Mouse (Mus musculus): ENCODE measurements around the gene Kdelr3.

Kdelr3 gene

DNA sequence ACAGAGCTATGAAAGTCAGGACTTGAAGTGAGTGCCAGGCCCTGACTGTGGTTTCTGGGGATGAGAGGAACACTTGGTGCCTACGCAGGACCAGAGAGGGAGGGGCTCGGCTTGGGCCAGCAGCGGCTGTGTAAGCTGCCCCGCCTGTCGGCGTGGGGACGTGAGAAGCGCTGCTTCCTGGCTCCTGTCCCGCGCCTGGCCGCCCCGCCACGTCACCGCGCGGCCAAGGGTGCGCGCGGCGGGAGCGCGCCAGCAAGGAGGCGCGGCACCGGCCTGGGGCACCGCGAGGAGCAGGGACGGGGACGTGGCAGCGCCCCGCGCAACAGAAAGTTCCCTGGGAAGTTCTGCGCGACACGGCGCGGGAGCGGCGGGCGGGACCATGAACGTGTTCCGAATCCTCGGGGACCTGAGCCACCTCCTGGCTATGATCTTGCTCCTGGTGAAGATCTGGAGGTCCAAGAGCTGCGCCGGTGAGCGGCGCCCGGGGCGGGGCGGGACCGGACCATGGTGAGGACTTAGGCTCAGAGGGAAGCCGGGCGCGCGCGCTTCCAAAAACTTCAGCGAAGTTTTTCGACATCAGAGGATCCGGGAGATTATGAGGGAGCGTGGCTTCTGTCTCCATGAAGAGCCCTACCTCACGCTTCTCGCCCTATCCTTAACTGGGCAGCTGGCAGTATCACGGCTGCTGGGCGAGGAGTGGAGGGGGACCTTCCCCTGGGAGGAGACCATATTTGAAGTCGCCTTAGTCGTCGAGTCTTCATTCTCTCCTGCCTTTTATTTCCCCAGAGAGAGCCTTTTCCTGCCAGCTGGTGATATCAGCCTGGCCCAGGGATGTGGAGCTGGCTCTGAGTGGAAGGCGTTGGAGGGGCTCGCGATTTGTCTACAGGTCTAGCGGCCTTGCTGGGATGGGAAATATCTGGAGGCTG is at the start of gene Kdelr3:
TSS of gene Kdelr3 (plus strand) at position 241 of the 926 bp plus-strand sequence.
- peak; percentile 85 for DNase-seq (ENCODE audit: low spot score)

DNA sequence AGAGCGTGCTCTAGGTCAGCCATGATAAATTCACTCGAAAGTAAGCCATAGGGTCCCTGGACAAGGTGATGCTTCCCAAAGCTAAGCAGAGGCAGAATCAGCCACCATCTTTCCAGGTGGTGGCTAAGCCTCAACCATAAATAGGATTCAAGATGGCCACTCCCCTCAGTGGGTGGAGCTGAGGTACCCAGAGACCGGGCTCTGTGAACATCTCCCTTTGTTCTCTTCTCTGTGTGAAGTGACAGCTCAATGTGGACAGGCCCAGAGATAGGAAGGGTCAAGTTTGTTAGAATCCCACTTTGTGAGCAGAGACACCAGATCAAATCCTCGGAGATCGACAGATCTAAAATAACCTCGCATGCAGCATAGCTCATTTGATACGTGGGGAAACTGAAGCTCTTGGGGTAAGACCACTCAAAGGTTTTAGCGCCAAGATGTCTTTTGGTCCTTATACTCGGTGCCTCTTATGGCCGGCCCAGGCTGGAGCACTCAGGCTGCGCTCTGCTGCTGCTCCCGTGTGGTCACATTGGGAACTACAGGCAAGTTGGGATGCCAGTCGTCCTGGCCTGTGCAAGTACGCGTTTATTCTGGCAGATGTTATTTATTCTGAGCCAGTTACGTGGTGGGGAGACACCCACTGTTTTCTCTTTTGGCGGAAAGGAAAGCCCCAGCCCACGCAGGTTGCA is 49.5 kb upstream of the Kdelr3 start:
- DNase-seq (ENCODE audit: low spot score): peak; percentile 87

DNA sequence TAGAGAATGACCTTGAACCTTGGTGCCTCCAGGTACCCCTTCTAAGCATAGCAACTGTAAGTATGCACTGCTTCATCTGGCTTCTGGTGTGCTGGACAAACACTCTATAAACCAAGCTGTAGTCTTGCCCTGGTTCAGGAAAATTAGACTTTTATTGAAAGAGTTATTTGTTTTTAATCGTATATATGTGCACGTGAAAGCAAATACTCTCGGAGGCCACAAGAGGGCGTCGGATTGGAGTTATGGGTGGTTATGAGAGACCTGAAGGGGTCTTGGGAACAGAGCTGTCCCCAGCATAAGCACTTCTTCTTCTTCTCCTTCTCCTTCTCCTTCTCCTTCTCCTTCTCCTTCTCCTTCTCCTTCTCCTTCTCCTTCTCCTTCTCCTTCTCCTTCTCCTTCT is 46.6 kb upstream of the Kdelr3 start:
- no peak for DNase-seq (ENCODE audit: low spot score)

DNA sequence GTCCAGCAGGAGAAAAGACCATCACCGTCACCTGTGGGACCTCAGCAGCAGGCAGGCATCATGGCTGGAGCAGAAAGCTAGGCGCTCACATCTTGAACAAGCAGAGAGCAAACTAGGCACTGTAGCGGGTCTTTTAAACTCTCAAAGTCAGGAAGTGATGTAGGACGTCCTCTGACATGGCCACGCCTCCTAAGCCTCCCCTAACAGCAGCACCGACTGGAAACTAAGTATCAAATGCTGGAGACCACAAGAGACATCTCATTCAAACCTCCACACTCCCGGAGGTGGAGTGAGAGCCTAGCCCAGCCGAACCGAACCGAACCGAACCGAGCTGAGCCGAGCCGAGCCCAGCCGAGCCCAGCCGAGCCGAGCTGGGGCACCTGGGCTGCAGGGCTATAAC is 45.6 kb upstream of the Kdelr3 start:
- DNase-seq (ENCODE audit: low spot score): no peak

DNA sequence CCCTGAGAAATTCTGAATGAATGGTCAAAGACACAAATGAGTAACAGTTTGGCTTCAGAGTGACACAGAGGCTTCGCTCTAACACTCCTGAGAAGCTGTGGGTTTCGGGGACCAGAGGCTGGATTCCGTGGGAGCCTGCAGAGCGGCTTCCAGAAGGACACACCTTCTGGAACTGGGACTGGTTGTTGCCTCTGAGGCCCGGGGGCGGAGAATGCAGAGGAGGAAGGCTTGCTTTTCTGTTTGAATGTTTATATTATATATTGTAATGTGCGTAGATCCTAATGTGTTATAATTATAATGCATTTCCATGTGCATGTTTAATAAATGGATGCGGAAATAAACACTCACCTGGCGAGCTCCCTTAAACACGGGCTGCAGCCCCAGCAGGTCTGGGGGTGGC is 45.1 kb upstream of the Kdelr3 start:
- DNase-seq (ENCODE audit: low spot score): no peak

DNA sequence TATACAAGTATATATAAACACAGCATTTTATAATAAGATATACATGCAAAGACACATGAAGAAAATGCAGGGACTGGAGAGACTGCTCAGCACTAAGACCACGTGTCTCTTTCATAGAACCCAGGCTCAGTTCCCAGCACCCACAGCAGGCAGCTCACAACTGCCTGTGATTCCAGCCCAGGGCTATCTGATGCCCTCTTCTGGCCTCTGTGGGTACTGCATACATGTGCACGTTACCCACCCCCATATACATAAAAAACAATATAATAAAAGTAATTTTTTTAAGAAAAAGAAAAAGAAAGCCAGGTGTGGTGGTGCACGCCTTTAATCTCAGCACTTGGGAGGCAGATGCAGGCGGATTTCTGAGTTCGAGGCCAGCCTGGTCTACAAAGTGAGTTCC is 43.2 kb upstream of the Kdelr3 start:
- no peak for DNase-seq (ENCODE audit: low spot score)

DNA sequence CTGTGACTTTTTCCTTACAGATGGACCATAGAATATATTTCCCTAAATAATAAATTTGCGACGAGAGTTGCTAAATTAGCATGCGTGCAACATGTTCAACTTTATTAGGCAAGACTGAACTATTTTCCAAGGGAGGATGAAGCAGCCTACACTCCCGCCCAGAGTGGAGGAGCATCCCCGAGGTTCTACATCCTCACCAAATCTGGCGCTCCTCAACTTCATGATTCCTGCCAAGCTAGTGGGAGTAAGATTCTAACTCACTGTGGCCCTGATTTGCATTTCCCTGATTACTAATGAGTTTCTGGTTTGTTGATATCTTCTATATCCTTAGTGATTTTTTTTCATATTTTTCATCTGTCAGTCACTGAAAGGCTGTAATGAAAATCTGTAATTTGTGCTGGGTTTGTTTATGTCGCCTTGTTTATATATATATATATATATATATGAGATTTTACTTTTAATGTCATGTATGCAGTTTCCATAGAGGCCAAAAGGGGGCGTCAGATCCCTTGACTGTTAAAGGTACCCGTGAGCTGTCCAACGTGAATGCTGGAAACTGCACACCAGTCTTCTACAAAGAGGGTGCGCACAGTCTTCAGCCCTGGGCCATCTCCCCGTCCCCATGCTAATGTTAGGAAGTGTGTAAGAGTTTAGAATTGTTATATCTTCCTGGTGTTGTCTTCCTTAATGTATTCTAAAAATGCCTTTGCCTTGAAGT is 42.4 kb upstream of the Kdelr3 start:
- no peak for DNase-seq (ENCODE audit: low spot score)

DNA sequence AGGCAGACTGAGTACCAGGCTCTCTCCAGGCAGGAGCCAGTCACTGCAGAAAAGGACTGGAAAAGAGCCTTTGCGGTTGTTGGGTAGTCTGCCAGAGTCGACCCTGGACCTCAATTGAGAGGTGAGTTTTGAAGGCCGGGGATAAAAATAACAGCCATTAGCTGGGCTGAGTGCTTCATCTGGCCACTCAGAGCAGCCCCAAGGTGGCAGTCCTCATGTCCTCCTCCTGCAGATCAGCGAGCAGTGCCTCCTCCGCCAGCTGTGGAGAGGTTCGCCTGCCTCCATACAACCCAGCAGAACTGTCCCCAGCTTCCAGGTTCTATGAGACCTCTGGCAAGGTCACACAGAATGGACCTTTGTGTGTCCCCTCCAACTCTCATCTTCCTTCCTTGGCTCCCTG is 39.0 kb upstream of the Kdelr3 start:
- no peak for DNase-seq (ENCODE audit: low spot score)

DNA sequence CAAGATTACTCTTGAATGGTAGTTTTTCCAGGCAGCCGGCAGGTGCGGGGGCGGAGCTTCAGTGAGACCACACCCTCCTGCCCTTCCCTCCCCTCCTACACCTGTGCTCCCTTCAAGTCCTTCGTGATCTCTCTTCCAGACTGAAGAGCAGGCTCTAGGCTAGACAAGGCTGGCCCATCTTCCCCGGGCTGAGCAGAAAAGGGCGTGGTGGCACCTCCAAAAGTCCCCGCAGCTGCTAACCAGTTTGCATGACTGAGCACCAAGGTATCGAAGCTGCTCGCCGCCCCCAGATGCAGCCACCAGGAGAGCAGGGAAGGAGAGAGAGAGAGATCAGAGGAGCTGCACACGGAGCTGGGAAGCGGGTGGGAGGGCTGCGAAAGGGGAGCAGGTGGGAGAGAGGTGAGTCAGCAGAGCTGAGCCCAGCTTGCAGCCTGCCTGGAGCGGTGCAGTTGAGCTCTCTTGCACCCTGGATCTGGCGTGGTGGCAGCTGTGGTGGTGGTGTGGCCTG is 35.0 kb upstream of the Kdelr3 start:
- no peak for DNase-seq (ENCODE audit: low spot score)

DNA sequence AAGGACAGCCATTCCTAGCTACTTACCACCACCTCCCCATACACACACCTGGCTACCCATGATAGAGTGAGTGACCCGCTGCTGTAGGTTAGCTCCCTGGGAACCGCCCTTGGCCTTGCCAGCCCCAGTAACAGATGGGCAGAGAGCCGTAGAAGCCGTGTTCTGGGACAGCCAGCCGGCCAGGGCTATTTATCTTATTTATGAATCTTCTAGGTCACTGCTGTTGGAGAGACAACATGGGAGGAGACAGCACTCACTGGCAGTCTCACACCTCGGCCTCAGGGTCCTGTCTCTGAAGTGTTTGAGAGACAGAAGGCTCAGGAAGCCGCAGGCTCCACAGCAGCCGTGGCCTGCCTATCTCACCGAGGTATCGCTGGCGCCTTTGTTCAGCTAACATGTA is 26.7 kb upstream of the Kdelr3 start:
- DNase-seq (ENCODE audit: low spot score): no peak

DNA sequence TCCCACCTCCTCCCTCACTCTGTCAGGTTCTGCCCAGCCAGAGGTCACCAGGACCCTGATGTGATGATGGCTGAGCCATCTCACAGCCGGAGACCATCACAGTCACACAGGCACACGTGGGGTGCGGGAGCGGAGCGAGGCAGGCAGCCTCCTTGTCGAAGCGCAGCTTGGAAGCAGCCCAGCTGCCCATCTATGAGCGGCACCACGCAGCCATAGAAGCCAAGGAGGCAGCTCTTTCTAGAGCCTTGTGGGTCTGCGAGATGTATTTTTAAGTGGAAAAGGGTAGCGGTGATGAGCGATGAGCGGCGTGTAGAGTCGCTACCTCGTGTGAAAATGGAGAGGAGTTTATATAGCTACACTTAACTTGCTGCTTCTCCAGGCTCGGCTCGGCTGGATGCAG is 22.7 kb upstream of the Kdelr3 start:
- no peak for DNase-seq (ENCODE audit: low spot score)

DNA sequence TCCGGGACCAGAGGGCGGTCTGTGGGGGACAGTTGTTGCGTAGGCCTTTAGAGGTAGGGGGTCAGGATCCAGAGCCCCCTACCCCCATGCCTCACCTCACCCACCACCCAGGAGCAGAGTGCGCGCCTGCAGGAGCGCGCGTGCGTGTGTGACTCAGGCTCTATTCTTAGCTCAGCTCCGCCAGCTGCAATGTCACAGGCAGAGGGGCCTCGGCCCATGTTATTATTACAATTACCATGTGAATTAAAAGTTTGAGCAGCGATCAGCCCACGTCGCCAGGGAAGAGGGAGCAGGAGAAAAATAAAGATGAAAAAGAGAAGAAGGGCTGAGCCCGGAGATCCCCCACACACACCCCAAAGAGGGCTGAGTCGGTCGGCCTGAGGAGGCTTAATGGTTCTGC is 16.1 kb upstream of the Kdelr3 start:
- DNase-seq (ENCODE audit: low spot score): no peak

DNA sequence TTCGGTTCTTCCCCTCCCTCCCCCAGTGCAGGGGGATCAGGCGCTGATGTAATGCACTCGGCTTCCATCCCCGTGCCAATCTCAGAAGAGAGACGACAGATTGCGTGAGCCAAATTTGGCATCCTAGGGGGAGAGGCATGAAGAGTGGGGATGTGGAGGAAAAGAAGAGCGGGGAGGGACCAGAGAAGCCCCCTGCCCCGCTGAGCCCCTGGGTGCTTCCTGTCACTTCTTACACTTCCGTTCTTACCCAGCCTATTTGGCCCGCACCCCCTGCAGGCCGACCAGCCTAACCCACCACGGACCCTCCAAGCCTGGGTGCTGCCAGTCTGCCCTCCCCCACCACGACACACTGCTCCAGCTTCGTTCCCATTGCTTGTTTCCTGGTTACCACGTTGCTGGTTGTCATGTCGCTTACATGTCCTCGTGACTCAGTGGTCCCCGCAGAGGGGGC is 13.3 kb upstream of the Kdelr3 start:
- no peak for DNase-seq (ENCODE audit: low spot score)

DNA sequence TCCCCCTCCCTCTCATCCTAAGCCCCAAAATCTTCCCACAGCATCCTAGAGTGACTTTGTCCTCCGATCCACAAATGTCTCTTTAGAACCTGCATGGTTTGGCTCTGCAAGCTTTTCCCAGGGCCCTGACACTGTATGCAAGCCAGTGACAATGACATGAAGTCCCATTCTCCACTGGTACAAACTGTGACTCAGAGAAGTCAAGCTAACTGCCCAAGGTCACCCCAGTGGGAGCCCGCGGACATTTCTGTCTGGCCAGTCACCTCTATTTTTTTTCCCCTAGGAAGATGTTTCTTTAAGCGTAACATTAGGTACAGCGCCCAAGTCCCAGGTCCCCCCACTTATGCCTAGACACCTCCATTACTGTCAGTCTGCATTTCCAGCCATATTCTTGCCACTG is 12.8 kb upstream of the Kdelr3 start:
- DNase-seq (ENCODE audit: low spot score): no peak

DNA sequence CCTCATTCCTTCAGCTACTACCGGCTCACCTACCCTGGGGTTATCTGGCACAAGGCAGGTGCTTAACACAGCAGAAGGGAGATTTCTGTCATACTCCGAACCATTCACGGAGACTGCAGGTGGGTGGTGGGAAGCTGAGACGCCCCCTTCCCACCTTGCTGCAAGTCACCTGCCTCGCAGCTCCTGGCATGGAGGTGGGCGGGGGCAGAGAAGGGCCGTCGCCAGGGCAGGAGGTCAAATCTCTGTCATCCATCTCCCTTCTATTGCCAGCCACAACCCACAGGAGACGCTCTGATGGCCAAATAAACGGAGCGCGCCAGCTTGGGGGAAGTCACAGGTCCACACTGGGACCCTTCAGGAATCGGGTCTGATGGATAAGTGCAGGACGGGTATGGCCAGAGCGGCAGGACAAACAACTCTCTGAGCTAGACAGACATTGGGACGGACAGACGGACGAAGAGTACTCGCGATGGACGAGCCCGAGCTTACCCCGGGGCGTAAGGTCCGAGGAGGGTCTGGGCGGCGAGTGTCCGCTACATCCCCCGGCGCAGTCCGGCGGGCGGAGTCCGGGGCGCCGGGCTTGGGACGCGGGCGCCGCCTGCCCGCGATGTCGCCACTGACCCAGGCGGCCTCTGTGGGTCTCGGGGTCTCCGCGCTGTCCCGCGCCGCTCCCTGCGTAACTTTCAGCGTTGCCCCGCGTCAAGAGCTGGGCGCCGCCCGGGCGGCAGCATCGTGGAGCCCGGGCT is 11.3 kb upstream of the Kdelr3 start, which contains the start of gene Kcnj4:
TSS of gene Kcnj4 (minus strand) at position 535 of the 746 bp plus-strand sequence.
- no peak for DNase-seq (ENCODE audit: low spot score)

DNA sequence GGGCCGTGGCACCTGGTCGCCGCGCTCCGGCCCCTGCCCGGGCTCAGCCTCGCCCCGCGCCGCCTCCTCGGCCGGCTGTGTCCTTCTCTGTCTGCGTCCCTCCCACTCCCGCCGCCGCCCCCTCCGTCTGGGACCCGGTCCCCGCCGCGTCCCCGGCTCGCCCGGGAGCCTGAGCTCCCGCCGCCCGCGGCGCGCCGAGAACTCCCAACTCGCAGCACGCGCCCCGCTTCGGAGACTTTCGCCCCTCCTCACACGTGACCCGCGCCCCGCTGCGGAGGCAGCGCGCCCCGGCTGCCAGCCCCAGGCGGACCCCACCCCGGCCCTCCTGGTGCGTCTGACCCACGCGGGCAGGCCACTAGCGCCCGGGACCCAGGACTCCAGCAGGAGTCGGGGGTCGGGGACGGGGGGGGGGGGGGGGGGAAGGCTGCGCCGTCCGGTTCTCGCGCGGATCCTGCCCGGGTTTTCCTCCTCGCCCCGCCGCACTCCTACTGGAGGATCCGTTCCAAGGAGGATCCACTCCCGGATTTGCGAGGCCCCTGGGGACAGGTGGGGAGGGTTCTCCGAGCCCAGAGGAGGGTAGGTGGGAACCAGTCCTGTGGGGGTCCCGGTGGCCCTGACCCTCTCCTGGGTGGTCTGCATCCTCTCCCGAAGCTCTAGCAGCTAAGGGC is 10.5 kb upstream of the Kdelr3 start:
- DNase-seq (ENCODE audit: low spot score): peak; percentile 67

DNA sequence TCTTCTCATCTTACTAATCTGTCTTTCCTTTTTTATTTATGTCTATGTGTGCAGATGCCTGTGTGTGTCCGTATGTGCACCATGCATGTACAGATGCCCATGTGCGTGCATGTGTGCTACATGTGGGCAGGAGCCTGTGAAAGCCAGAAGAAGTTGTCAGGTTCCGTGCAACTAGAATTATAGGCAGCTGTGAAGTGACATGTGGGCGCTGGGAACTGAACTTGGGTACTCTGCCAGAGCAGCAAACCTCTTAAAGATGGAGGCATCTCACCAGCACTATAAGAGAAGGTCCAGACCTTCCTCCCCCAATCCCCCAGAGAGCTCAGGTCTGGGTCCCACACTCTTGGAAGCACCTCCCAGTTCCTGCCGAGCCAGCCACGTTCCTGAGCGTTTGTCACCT is 9.8 kb upstream of the Kdelr3 start:
- no peak for DNase-seq (ENCODE audit: low spot score)

DNA sequence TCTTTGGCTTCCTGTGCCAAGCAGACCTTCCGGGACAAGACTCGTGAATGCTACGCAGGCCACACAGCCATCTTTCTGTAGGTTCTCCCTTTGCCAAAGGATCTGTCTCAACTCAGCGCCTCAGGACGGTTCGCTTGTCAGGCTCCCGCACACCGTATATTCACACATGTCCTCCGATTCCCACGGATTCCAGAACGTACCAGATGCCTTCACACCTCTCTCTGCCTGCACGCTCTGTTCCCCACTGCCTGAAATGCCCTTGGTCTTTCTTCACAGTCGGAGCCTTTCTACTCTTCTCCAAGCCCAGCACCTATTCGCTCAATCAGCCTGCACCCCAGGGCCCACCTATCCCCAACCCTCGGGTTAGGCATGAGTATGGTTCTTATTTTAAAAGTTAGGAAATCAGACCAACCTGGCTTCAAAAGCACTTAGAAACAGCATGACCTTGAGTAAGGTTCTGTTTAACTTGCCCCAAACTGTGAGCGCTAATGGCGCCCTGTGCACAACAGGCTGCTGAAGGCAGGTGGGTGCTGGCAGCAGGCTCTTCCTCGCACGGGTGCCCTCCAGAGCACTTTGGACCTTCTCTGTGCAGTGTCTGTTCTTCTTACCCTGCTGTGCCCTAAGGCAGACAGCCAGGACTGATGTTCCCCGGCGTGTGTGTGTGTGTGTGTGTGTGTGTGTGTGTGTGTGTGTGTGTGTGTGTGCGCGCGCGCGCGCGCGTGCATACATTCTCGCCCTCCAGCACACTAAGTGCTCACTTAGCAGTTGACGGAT is 9.0 kb upstream of the Kdelr3 start:
- DNase-seq (ENCODE audit: low spot score): no peak

DNA sequence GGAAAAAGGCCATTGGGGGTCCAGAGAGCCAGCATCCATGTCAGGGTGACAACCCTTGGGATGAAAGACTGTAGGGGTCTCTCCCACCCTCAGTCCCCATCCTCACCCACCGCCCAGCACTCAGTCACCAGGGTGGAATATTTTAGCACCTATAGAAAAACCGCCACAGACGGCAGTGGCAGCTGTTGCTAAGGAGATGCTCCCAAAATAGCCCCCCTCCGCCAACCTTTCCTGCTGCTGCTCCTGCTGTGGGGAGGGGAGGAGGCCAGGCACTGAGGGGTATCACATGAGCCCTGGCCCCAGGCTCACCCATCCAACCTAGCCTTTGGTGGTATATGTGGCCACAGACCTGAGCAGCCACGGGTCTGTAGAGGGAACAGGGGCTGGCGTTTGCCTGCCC is 6.2 kb upstream of the Kdelr3 start:
- no peak for DNase-seq (ENCODE audit: low spot score)

DNA sequence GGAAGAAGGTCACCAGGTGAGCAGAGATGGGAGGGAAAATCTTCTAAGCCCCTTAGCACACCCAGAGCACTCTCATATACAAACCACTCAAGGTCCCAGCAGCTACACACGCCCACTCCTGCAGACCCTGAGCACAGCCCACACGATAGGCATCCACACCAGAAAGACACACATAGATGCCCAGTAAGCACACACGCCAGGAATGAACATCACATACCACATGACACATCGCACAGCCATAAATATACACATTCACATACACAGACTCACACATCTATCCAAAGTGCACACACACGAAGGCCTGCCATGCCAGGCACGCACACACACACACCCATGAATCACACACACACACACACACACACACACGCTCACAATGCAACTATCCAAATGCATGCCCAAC is 5.8 kb upstream of the Kdelr3 start:
- no peak for DNase-seq (ENCODE audit: low spot score)
